Mouse (Mus musculus) forebrain, postnatal 0 days (tissue): ENCODE measurements at regions not wholly inside any gene's neighbourhood (a gene's known extent, or its start where the extent isn't known, plus 50 kb on each side); places are given as distances from the start of the nearest gene placed in this dataset.

Experiments used
- ATAC-seq: fragments of 200-750 bp; cut with Nextera tagmentation; 2 replicates; pipeline ENCODE4 v1.8.0; 2017; ENCODE audit warnings: mild to moderate bottlenecking, moderate library complexity
- DNase-seq: peaks from one replicate; pipeline ENCODE4 v3.0.0-alpha.2; 2015
- H3K27ac ChIP-seq: fragments of 300-500 bp; sonication (generic); 2 replicates; pipeline ENCODE4 v1.5.1; 2014; ENCODE audit warnings: low read depth, mild to moderate bottlenecking, antibody characterized with exemption, low read length, moderate library complexity, mixed read lengths
- H3K27me3 ChIP-seq: fragments of 300-500 bp; sonication (generic); 2 replicates; pipeline ENCODE4 v1.6.1; 2014; ENCODE audit warnings: mild to moderate bottlenecking, low read length, mixed read lengths; ENCODE audit not compliant: insufficient read depth
- H3K36me3 ChIP-seq: fragments of 300-500 bp; sonication (generic); 2 replicates; pipeline ENCODE4 v1.6.1; 2014; ENCODE audit warnings: mild to moderate bottlenecking, moderate library complexity; ENCODE audit not compliant: insufficient read depth
- H3K4me1 ChIP-seq: fragments of 300-500 bp; sonication (generic); 2 replicates; pipeline ENCODE4 v1.6.1; 2014; ENCODE audit warnings: antibody characterized with exemption; ENCODE audit not compliant: insufficient read depth
- H3K4me2 ChIP-seq: fragments of 300-500 bp; sonication (generic); 2 replicates; pipeline ENCODE4 v1.6.1; 2014; ENCODE audit warnings: low read depth, mild to moderate bottlenecking, moderate library complexity
- H3K4me3 ChIP-seq: fragments of 300-500 bp; sonication (generic); 2 replicates; pipeline ENCODE4 v1.5.1; 2014; ENCODE audit warnings: low read depth, low read length, mixed read lengths
- H3K9ac ChIP-seq: fragments of 300-500 bp; sonication (generic); 2 replicates; pipeline ENCODE4 v1.6.1; 2014; ENCODE audit warnings: mild to moderate bottlenecking
- H3K9me3 ChIP-seq: fragments of 300-500 bp; sonication (generic); 2 replicates; pipeline ENCODE4 v1.6.1; 2016; ENCODE audit warnings: low read length
- CTCF ChIP-seq: sonication (generic); IDR thresholded peaks from 2 replicates; pipeline ENCODE4 v1.5.1; 2016; ENCODE audit warnings: antibody characterized with exemption, control low read depth, low read depth
- WGBS: fragments of 180-500 bp; shearing (Covaris S2); extraction: QIAGEN DNeasy Blood & Tissue Kit; methylation state at CpG from one replicate; pipeline ENCODE4 v1.1.7; 2014; 5-methylcytosine and 5-hydroxymethylcytosine counted together

- H3K27me3 ChIP-seq: no peaks in the 10 kb centered on the region
- WGBS: 65% methylated on average over 1 of the region's 1 CpGs
- no peaks in the 10 kb centered on the region for H3K9me3 ChIP-seq
- no peak for TF ChIP-seq CTCF
- H3K4me3 ChIP-seq: no peak overlapping the region
- H3K4me1 ChIP-seq: peaks cover 2% of the 10 kb centered on the region; the same call in 1 of the 2 replicates
- ATAC-seq: no peak
- H3K9ac ChIP-seq: no peak overlapping the region
- H3K4me2 ChIP-seq: no peak overlapping the region
- DNase-seq: no peak
- no peaks in the 10 kb centered on the region for H3K36me3 ChIP-seq
- no peak overlapping the region for H3K27ac ChIP-seq
Measured at GRCm38 (mm10) chr2:116399966-116400365, 334.3 kb upstream of the Meis2 start.

GRCm38 (mm10) chr2:116368811-116369210, 303.2 kb upstream of the Meis2 start:
- H3K9me3 ChIP-seq: no peaks in the 10 kb centered on the region
- no peaks in the 10 kb centered on the region for H3K36me3 ChIP-seq
- TF ChIP-seq CTCF: no peak
- H3K4me3 ChIP-seq: no peak overlapping the region
- ATAC-seq (no peak), DNase-seq (no peak)
- H3K4me1 ChIP-seq: no peaks in the 10 kb centered on the region
- H3K27me3 ChIP-seq: no peaks in the 10 kb centered on the region
- WGBS: 77% methylated on average over 3 of the region's 3 CpGs
- no peak overlapping the region for H3K9ac ChIP-seq
- H3K4me2 ChIP-seq: no peak overlapping the region
- no peak overlapping the region for H3K27ac ChIP-seq

- 78% methylated on average over 2 of the region's 2 CpGs for WGBS
- H3K4me1 ChIP-seq: no peaks in the 10 kb centered on the region
- no peaks in the 10 kb centered on the region for H3K36me3 ChIP-seq
- no peaks in the 10 kb centered on the region for H3K9me3 ChIP-seq
- no peak overlapping the region for H3K4me3 ChIP-seq
- H3K4me2 ChIP-seq: no peak overlapping the region
- DNase-seq: no peak
- no peak overlapping the region for H3K9ac ChIP-seq
- ATAC-seq: no peak
- H3K27me3 ChIP-seq: no peaks in the 10 kb centered on the region
- TF ChIP-seq CTCF: no peak
- no peak overlapping the region for H3K27ac ChIP-seq
Measured at GRCm38 (mm10) chr2:116364136-116364535, 298.5 kb upstream of the Meis2 start.

- 11% methylated on average over 1 of the region's 1 CpGs for WGBS
- Histone ChIP-seq H3K9me3 (no peaks in the 10 kb centered on the region), H3K27me3 (no peaks in the 10 kb centered on the region), H3K4me3 (no peak overlapping the region), H3K4me1 (no peaks in the 10 kb centered on the region), H3K36me3 (no peaks in the 10 kb centered on the region), H3K4me2 (no peak overlapping the region), H3K9ac (no peak overlapping the region), H3K27ac (no peak overlapping the region)
- ATAC-seq: no peak
- TF ChIP-seq CTCF: no peak
- no peak for DNase-seq
Measured at GRCm38 (mm10) chr2:116358145-116358544, 292.5 kb upstream of the Meis2 start.

- 40% methylated on average over 1 of the region's 1 CpGs for WGBS
- H3K4me3 ChIP-seq: no peak overlapping the region
- no peaks in the 10 kb centered on the region for H3K9me3 ChIP-seq
- no peak overlapping the region for H3K27ac ChIP-seq
- DNase-seq: peak; percentile 30
- ATAC-seq: no peak
- no peak overlapping the region for H3K9ac ChIP-seq
- H3K27me3 ChIP-seq: no peaks in the 10 kb centered on the region
- no peak overlapping the region for H3K4me2 ChIP-seq
- no peaks in the 10 kb centered on the region; the same call in 1 of the 2 replicates for H3K4me1 ChIP-seq
- no peak for TF ChIP-seq CTCF
- H3K36me3 ChIP-seq: no peaks in the 10 kb centered on the region
Measured at GRCm38 (mm10) chr2:116348530-116348914, 282.9 kb upstream of the Meis2 start.

- H3K9me3 ChIP-seq: no peaks in the 10 kb centered on the region
- TF ChIP-seq CTCF: no peak
- H3K36me3 ChIP-seq: no peaks in the 10 kb centered on the region
- DNase-seq (no peak), ATAC-seq (no peak)
- no peak overlapping the region for H3K27ac ChIP-seq
- no peaks in the 10 kb centered on the region; the same call in 1 of the 2 replicates for H3K4me1 ChIP-seq
- no peak overlapping the region for H3K9ac ChIP-seq
- no peak overlapping the region for H3K4me3 ChIP-seq
- 76% methylated on average over 3 of the region's 3 CpGs for WGBS
- no peaks in the 10 kb centered on the region for H3K27me3 ChIP-seq
- H3K4me2 ChIP-seq: no peak overlapping the region
Measured at GRCm38 (mm10) chr2:116347827-116348529, 282.3 kb upstream of the Meis2 start.

GRCm38 (mm10) chr2:116331801-116332200, 266.2 kb upstream of the Meis2 start:
- 88% methylated on average over 3 of the region's 3 CpGs for WGBS
- no peaks in the 10 kb centered on the region for H3K4me1 ChIP-seq
- H3K4me3 ChIP-seq: no peak overlapping the region
- no peak overlapping the region for H3K27ac ChIP-seq
- no peaks in the 10 kb centered on the region for H3K27me3 ChIP-seq
- no peak for TF ChIP-seq CTCF
- ATAC-seq (no peak), DNase-seq (no peak)
- no peak overlapping the region for H3K4me2 ChIP-seq
- H3K9me3 ChIP-seq: no peaks in the 10 kb centered on the region
- H3K36me3 ChIP-seq: no peaks in the 10 kb centered on the region
- H3K9ac ChIP-seq: no peak overlapping the region
